Mouse (Mus musculus) megakaryocyte, embryonic 14.5 days (primary cell): ENCODE measurements around the gene Dcun1d4.

Source experiments
- FLI1 ChIP-seq: IDR thresholded peaks from 2 replicates; pipeline ENCODE4 v1.6.1; 2012; ENCODE audit warnings: low read length, inconsistent platforms, mixed read lengths
- GATA1 ChIP-seq: IDR thresholded peaks from 3 replicates; pipeline ENCODE4 v1.6.1; 2012; ENCODE audit warnings: mixed read lengths, low read length, inconsistent platforms, borderline replicate concordance

DNA sequence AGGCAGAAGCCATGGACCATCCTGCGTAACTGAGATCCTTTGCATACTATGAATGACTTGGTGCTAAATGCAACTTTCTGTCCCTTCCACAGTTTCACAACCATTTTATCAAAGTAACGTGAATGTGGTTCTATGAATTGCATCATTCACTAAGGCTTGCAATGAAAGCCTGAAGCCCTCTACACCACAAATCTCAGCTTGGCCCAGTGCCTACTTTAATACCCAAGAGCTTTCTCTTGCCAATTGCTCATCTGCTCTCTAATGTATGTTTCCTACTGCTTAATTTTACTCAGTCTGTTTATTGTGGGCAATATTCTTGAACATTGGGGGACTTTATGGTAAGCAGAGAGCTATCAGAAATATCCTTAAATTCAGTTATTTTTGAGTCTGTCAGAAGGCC, 92.0 kb downstream of the Dcun1d4 start:
- no peak for TF ChIP-seq GATA1
- TF ChIP-seq FLI1 = no peak
